Mouse (Mus musculus) left cerebral cortex, postnatal 25 days (tissue): Measurements from ENCODE around the gene St6gal1. TPM values are rescaled to one million over a fixed set of nuclear protein-coding genes. Genes with fewer than 3 reads are reported as not detected.
A peak's percentile ranks its signal among the peaks of the same experiment; 100 is the strongest.
"Not testable (repeated sequence)": the region's sequence is repeated elsewhere in the genome, so short reads cannot be mapped to it uniquely, and the experiment has no call there.

Experiments
- DNase-seq, 2 experiments: peaks; one replicate each; pipeline ENCODE4 v3.0.0; 2022; ENCODE audit warnings: low spot score in 2 of 2, mixed read lengths in 1 of 2
- intact Hi-C: fragments of 180-260 bp; cut with DNase I; formaldehyde crosslinking; loops from one replicate; pipeline ENCODE4 v1.15.1; 2025
- total RNA-seq, 2 experiments: library from RNA; stranded (reverse); gene quantifications; 2 replicates each; pipeline ENCODE4 v1.2.3; 2021

The St6gal1 gene
- 10 to 100 TPM; 13.1 to 13.5 TPM for total RNA-seq

DNA sequence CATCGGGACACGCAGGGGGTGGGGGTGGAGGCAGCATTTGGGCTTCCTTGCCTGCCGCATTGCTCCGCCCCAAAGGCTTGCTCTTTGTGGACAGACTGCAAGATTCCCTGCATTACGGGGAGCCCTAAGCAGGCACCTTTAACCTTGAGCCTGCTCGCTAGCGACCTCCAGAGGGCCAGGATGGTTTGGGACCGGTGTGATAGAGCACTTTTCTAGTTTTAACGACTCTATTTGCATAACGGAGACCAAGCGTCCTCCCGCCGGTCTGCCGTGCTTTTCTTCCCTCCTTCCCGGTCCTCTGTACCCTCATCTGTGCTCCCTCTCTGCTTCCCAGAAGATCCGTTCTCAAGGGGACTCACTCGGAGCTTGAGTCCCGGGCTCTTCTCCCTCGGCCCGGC is at the start of gene St6gal1:
Gene St6gal1, plus strand, starts transcription at position 70 of the 398 bp plus-strand sequence.
- intact Hi-C loops: loop anchor here (1.0 to 5.0 kb wide), 3 partner anchors 48 to 178 kb away; no protein-coding TSS in a partner anchor
- DNase-seq: peak; percentile 64 to 68

- no peak for DNase-seq
- intact Hi-C loops: no loop called here
Measured at GRCm38 (mm10) chr16:23174855-23175254, 49.7 kb upstream of the St6gal1 start.

DNA sequence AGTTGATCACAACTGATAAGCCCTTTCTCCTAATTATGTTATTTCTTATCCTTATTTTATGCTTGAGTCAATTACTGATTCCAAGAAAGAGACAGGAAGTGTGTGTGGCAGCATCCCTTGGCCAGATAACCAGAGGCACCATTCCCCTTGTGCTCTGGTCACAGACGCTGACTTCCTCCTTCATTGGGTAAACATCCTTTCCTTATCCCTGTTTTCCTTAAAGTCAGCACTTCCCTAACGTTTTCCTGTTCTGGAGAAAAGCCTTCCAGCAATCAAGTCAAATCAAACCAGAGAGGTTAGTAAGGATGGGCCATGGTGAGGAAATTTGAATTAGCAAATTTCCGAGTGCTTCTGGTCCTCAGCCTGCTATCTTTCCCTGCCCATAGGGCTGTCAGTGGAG is 48.6 kb upstream of the St6gal1 start:
- intact Hi-C loops: no loop called here
- no peak for DNase-seq

DNA sequence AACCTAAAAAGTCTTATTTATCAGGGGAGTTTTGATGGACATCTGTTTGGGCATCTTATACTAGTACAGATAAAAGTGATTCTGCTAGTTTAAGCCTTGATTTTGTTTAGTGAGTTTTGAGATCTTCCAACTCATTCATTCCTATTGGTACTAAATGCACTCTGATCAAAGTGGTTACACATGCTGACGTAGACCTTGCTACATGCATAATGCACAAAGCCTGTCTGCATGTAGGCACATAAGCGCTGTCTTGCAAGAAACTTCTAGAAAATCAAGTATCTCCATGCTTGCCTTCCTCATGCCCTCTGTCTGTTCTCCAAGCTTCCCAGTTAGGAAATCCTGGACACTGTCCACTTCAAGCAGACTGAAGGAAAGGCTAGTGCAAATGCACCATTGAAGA is 46.7 kb upstream of the St6gal1 start:
- DNase-seq: no peak
- intact Hi-C loops: no loop called here

- DNase-seq: no peak
- intact Hi-C loops: no loop called here
Measured at GRCm38 (mm10) chr16:23178796-23179195, 45.7 kb upstream of the St6gal1 start.

GRCm38 (mm10) chr16:23179436-23179835 is 45.1 kb upstream of the St6gal1 start:
- intact Hi-C loops, DNase-seq: not testable (repeated sequence)

DNA sequence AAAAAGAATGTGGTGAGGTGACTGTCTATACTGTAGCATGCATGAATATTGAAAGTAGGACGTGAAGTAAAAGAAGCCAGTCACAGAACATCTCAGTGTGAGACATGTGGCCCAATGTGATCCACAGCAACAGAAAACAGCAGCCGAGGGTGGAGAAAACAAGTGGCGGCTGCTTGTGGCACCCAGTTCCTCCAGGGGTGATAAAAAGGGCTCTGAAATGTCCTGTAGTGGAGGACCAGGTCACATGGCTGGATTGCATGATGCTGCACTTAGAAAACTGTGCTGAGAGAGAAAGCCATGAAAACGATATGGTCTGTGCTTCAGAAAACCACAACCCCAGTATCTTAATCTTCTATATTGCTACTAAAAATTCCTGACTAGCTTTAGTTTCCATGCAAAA is 43.5 kb upstream of the St6gal1 start:
- DNase-seq: no peak
- intact Hi-C loops: no loop called here

DNA sequence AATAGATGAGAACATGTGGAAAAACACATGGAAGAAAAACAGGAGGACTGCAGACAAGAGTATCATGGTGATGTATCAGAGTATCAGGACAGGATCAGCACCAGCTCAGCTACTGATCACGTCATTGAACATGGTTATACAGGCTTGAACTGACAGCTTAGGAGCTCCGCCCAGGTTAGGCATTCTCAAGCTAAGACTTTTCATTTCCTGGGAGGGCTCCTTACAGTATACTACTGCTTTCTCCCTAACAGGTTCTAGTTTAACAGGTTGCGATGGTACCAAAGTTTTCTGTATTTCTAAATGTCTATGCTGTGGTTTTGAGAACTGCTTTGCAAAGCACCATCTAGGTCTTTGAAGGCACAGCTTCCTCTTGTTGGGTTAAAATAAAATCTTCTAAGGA is 43.1 kb upstream of the St6gal1 start:
- intact Hi-C loops: no loop called here
- DNase-seq: no peak

GRCm38 (mm10) chr16:23181942-23182597 is 42.5 kb upstream of the St6gal1 start:
- no peak for DNase-seq
- intact Hi-C loops: no loop called here

GRCm38 (mm10) chr16:23185824-23186223 is 38.7 kb upstream of the St6gal1 start:
- no peak for DNase-seq
- intact Hi-C loops: no loop called here

- intact Hi-C loops: no loop called here
- no peak for DNase-seq
Measured at GRCm38 (mm10) chr16:23186418-23186817, 38.1 kb upstream of the St6gal1 start.

DNA sequence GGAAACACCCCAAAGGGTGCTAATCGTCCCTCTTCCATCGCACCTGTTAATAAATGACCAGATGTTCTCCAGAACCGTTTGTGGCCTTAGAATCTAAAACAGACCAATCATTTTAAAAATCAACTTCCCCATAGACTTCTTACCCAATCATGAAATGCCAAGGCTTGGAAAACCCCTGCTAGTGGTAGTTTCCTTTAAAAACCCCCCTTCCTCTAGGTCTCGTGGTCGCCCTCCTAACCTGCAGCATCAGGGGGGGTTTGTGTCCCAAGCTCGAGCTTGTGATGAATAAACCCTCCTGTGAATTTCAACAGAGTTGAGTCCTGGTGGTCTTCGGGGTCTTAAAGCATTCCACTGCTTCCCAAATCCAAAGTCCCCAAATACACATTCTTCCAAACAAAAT is 36.6 kb upstream of the St6gal1 start:
- intact Hi-C loops: no loop called here

DNA sequence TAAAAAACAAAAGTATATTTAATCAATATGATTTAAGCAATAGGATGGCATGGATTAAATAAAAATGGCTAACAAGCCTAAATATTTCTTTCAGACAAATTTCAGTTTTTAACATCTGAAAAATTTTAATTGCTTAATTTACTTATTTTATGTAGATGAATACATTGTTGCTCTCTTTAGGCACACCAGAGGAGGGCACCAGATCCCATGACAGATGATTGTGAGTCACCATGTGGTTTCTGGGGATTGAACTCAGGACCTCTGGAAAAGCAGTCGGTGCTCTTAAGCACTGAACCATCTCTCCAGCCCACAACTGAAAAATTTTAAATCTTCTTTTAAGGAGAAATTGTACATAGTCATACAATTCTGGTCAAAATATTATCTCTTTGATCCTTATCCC is 34.9 kb upstream of the St6gal1 start:
- intact Hi-C loops: no loop called here
- DNase-seq: no peak

More for the DNA sequence above, 36.6 kb upstream of the St6gal1 start:
- DNase-seq: no peak

- intact Hi-C loops: no loop called here
Measured at GRCm38 (mm10) chr16:23191560-23192242, 32.8 kb upstream of the St6gal1 start.

DNA sequence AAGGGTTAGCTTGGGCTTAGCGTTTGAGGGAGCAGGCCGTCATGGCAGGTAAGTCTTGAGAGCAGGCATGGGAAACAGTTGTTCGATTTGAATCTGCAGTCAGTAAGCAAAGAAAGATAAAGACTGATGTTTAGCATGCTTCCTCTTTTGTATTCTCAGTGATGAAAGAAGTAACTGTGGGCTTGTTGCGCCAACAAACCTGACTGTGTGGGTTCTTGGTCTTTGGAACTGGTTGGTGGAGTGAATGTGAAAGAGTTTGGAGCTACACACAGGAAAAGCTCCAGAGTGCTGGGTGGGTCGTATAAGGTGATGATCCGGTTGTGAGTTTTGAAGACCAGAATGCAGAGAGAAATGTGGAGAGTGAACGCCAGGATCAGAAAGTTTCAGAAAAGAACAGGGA is 28.9 kb upstream of the St6gal1 start:
- DNase-seq: no peak
- intact Hi-C loops: no loop called here

More at GRCm38 (mm10) chr16:23191560-23192242, 32.8 kb upstream of the St6gal1 start:
- no peak for DNase-seq

GRCm38 (mm10) chr16:23196296-23196695 is 28.2 kb upstream of the St6gal1 start:
- intact Hi-C loops: no loop called here
- no peak for DNase-seq

- no peak for DNase-seq
- intact Hi-C loops: no loop called here
Measured at GRCm38 (mm10) chr16:23196791-23197190, 27.7 kb upstream of the St6gal1 start.

DNA sequence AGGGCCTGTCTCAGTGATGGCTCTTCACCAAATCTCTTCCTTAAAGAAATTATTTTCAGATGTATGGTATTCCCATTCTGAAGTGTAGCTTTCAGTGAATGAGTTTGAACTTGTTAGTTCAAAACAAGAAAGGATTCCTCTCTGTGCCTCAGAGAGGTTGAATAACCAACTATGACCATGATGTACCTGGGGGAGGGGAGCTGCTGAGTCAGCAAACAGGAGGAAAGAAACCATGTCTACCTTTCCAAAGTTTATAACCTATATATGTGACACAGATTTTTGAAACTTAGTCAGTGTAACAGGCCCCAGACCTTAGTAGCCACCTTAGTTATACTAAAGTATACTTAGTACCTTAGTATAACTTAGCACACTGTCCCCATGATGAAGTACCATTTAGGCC is 23.0 kb upstream of the St6gal1 start:
- no peak for DNase-seq

DNA sequence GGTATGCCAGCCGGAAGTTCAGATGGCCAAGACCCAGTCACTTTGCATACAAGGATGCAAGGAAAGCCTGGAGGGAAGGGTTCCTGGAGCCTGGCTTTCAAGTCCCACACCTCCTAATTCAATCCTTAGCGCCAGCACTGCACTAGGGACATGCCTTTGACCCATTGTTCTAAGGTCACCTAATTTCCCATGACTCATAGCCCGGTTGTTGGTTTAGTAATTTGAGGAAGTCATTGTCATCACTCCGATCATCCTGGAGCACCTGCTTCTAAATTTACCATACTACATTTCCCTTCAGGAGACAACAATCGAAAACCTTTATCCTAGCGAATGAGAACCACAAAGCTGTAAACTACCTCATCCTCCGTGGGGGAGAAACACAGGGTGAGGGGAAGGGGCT is 10.2 kb upstream of the St6gal1 start:
- DNase-seq: no peak
- intact Hi-C loops: no loop called here

More for the DNA sequence above, 23.0 kb upstream of the St6gal1 start:
- intact Hi-C loops: no loop called here

DNA sequence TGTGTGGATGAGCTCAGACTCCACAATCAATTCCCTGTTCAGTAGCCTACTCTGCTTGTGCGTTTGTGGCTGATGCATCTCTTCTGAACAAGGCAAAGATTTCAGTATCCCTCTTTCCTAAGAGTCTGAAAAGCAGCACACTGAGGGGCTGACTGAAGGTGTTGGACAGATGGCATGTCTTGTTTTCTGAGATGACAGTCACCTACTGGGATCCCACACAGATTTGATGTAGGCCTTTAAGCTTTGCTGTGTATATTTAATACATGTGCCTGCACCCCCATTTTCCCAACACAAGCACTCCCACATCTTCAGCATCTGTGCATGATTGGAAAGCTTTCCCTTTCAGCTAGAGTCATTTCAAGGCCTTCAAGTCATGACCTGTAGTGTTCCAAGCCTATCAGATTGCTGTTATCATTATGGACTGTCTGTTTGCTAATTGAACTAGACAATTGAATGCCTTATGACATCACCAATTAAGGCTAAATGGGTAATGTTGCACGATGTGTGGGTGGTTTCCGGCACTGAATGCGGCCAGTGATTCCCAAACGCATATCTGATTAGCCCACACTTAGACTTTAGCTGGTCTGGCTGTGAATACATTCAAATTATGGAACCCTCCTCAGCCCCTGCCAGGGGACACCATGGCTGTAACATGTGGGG is 9.2 kb upstream of the St6gal1 start:
- intact Hi-C loops: no loop called here
- DNase-seq: peak in 1 of 2 experiments; percentile 73

GRCm38 (mm10) chr16:23216366-23216765 is 8.2 kb upstream of the St6gal1 start:
- DNase-seq: no peak
- intact Hi-C loops: no loop called here
